37 mouse cellular contexts compared by ENCODE assay signal in genomic region chr9:72944286-72944685, GRCm38 (mm10). TPM values are rescaled to one million over a fixed set of nuclear protein-coding genes. Genes with fewer than 3 reads are reported as not detected.
"Had no signal": no experiment of that assay in that cellular context is flagged by ENCODE, and none has a peak within 500 bp of the region (broad histone marks: within the 10 kb centered on the region; RNA-seq: fewer than 3 reads in every experiment).

No protein-coding gene starts in this region.

- ATAC-seq: hindbrain, embryonic 16.5 days; inflammation-experienced regulatory T-cells, adult 6 months; intestine, embryonic 15.5 days; intestine, postnatal 0 days; liver, embryonic 12.5 days had no signal

- DNase-seq: gastrocnemius, postnatal 25 days; heart, postnatal 10 days; heart, postnatal 4 days; kidney, adult 18-20 months; kidney, adult 8-10 months; kidney, postnatal 10 days; kidney, postnatal 25 days; kidney, postnatal 4 days; left cerebral cortex, postnatal 4 days had no signal

- H3K9ac ChIP-seq: heart, embryonic 12.5 days; hindbrain, embryonic 12.5 days; hindbrain, embryonic 14.5 days; intestine, embryonic 15.5 days; limb, embryonic 13.5 days; limb, embryonic 15.5 days; liver, embryonic 12.5 days; liver, embryonic 14.5 days had no signal

- H3K27ac ChIP-seq: heart, embryonic 10.5 days; hindbrain, embryonic 10.5 days; hindbrain, embryonic 12.5 days; hindbrain, embryonic 14.5 days; intestine, embryonic 15.5 days; layer of hippocampus, adult 2 months; left cerebral cortex, adult 2 months; limb, embryonic 13.5 days; limb, embryonic 15.5 days; liver, embryonic 12.5 days; liver, embryonic 14.5 days had no signal

- H3K27me3 ChIP-seq: heart, embryonic 12.5 days; hindbrain, embryonic 12.5 days; intestine, embryonic 15.5 days; limb, embryonic 13.5 days; limb, embryonic 15.5 days; liver, embryonic 12.5 days had no signal

- H3K4me1 ChIP-seq: heart, embryonic 10.5 days; heart, embryonic 12.5 days; hindbrain, embryonic 10.5 days; hindbrain, embryonic 12.5 days; intestine, embryonic 15.5 days; limb, embryonic 13.5 days; limb, embryonic 15.5 days; liver, embryonic 12.5 days had no signal

- H3K4me2 ChIP-seq: heart, embryonic 12.5 days; hindbrain, embryonic 12.5 days; hindbrain, embryonic 14.5 days; intestine, embryonic 15.5 days; limb, embryonic 13.5 days; limb, embryonic 15.5 days; liver, embryonic 12.5 days had no signal

- H3K36me3 ChIP-seq: liver, embryonic 12.5 days had no signal

- H3K4me3 ChIP-seq: heart, embryonic 10.5 days; heart, embryonic 12.5 days; hindbrain, embryonic 10.5 days; hindbrain, embryonic 12.5 days; intestine, embryonic 15.5 days; layer of hippocampus, adult 2 months; left cerebral cortex, adult 2 months; limb, embryonic 13.5 days; limb, embryonic 15.5 days; liver, embryonic 12.5 days had no signal

- H3K9me3 ChIP-seq: intestine, embryonic 15.5 days; limb, embryonic 15.5 days had no signal

RNA-seq across cellular contexts. Expression of gene Gm44503, which starts 14.4 kb away (rescaled TPM):
- total RNA-seq: gastrocnemius, adult 18-20 months; gastrocnemius, adult 8-10 months; gastrocnemius, postnatal 25 days; gastrocnemius, postnatal 4 days; heart, adult 8-10 months; heart, postnatal 10 days; heart, postnatal 4 days; layer of hippocampus, adult 2 months; layer of hippocampus, postnatal 10 days; left cerebral cortex, adult 2 months; left cerebral cortex, postnatal 10 days; liver, adult 2 months had no signal
- polyA plus RNA-seq: heart, embryonic 10.5 days; heart, embryonic 12.5 days; heart, embryonic 14.5 days; heart, embryonic 16.5 days; hindbrain, embryonic 10.5 days; hindbrain, embryonic 12.5 days; hindbrain, embryonic 16.5 days; inflammation-experienced regulatory T-cells, adult 6 months; intestine, embryonic 15.5 days; intestine, postnatal 0 days; kidney, embryonic 14.5 days; kidney, embryonic 16.5 days; limb, embryonic 11.5 days; limb, embryonic 13.5 days; limb, embryonic 15.5 days; liver, adult 2 months; liver, embryonic 14.5 days had no signal

RNA-seq across cellular contexts. Expression of gene Pygo1, which starts 18.8 kb away (rescaled TPM):
- total RNA-seq: granulocyte monocyte progenitor cell, adult 5-6 weeks had no signal
- polyA plus RNA-seq: inflammation-experienced regulatory T-cells, adult 6 months had no signal
